Mouse (Mus musculus): Measurements from ENCODE around the gene Ttf2. TPM values are rescaled to one million over a fixed set of nuclear protein-coding genes. Genes with fewer than 3 reads are reported as not detected.

Ttf2 gene
- polyA plus RNA-seq, 1 experiment from 2014 or later, result 18.1 TPM

DNA sequence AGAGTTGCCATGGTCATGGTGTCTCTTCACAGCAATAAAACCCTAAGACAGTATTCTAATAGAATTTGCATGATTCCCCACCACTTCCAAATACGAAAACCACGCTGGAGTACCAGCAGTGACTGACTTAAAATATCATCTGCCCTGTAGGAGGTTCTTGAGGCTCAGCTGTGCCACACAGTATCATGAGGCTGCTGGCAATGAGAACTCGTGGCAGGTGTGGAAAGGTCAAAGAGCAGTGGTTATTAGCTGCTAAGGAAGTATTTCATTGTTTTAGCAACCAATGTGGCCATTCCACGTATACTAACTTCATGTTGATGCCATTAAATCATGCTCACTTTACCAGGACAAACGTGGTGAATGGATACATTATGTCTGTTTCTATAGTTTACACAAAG, 41.7 kb upstream of the Ttf2 start:
- Histone ChIP-seq H3K27me3 (ENCODE audit: control insufficient read depth, insufficient read depth, low read length) (no peaks in the 10 kb centered on the region), H3K9me3 (ENCODE audit: control insufficient read depth, low read depth, low read length) (no peaks in the 10 kb centered on the region), H3K4me2 (replicated peaks; ENCODE audit: low read depth, low read length) (no peak overlapping the region), H3K4me3 (ENCODE audit: low read depth, low read length) (no peak overlapping the region), H3K36me3 (ENCODE audit: control insufficient read depth, insufficient read depth, low read length) (no peaks in the 10 kb centered on the region), H3K27ac (ENCODE audit: low read length) (no peak overlapping the region), H3K9ac (replicated peaks; ENCODE audit: low read depth, low read length) (no peak overlapping the region), H3K4me1 (ENCODE audit: control insufficient read depth, insufficient read depth, low read length) (no peaks in the 10 kb centered on the region)
- WGBS, result 51% methylated on average over 5 of the region's 5 CpGs
- no peak for ATAC-seq (ENCODE audit: insufficient number of reproducible peaks, insufficient read depth, low FRiP score, low read depth)

DNA sequence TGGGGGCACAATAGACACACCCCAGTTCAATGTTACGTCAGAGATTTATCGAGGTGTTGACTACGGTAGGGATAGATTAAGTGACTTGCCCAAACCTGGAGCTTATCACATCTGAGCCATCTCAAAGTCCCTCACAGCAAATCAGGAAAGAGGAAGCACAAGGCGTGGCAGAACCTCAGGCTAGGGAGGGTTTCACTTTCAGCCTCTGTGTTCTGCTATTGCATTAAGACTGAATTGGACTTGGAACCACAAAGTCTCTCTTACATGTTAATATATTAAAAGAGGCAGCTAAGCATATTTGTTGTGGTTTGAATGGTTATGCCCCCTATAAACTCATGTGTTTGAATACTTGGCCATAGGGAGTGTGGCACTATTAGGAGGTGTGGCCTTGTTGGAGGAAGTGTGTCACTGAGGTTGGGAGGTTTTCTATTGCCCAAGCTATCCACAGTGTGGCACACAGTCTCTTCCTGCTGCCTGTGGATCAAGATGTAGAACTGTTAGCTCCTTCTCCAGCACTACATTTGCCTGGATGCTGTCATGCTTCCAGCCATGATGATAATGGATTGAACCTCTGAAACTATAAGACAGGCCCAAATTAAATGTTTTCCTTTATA, 41.2 kb upstream of the Ttf2 start:
- H3K4me2 ChIP-seq (replicated peaks; ENCODE audit: low read depth, low read length), result no peak overlapping the region
- H3K9me3 ChIP-seq (ENCODE audit: control insufficient read depth, low read depth, low read length), result no peaks in the 10 kb centered on the region
- H3K27me3 ChIP-seq (ENCODE audit: control insufficient read depth, insufficient read depth, low read length), result no peaks in the 10 kb centered on the region
- WGBS, result 74% methylated on average over 4 of the region's 4 CpGs
- no peak for ATAC-seq (ENCODE audit: insufficient number of reproducible peaks, insufficient read depth, low FRiP score, low read depth)
- H3K4me1 ChIP-seq (ENCODE audit: control insufficient read depth, insufficient read depth, low read length), result no peaks in the 10 kb centered on the region
- H3K4me3 ChIP-seq (ENCODE audit: low read depth, low read length), result no peak overlapping the region
- no peaks in the 10 kb centered on the region for H3K36me3 ChIP-seq (ENCODE audit: control insufficient read depth, insufficient read depth, low read length)
- H3K27ac ChIP-seq (ENCODE audit: low read length), result no peak overlapping the region
- no peak overlapping the region for H3K9ac ChIP-seq (replicated peaks; ENCODE audit: low read depth, low read length)

DNA sequence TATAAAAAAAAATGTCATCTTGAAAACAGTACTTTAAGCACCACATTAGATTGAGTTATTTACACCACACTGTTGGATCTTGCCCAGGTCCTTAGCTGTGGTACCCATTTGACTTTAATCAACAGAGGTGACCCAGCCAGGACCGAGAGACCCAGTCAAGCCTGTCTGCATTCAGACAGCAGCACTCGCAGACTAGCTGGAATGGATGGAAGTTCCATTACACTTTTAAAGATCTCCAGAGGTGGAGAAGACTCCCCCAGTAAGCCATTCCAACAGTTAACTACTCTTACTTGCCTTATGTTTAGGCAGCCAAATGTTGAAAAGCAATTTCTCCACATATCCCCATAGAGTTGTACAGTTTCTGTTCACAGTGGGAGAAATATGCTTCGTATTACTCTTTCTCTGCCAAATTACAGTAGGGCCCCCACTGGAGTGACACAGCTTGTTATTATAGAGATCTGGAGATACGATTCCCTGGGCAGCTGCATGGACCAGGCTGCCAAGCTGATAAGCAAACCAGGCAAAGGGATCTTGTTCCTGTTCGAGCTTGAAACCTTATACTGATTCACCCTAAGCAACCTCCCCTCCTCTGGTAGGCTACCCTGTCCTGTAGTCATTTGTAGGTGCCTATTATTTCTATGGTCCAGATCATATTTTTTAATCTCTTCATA, 37.8 kb upstream of the Ttf2 start:
- no peaks in the 10 kb centered on the region for H3K4me1 ChIP-seq (ENCODE audit: control insufficient read depth, insufficient read depth, low read length)
- no peak overlapping the region for H3K9ac ChIP-seq (replicated peaks; ENCODE audit: low read depth, low read length)
- H3K4me2 ChIP-seq (replicated peaks; ENCODE audit: low read depth, low read length), result no peak overlapping the region
- WGBS, result 66% methylated on average over 5 of the region's 5 CpGs
- H3K27ac ChIP-seq (ENCODE audit: low read length), result no peak overlapping the region
- ATAC-seq (ENCODE audit: insufficient number of reproducible peaks, insufficient read depth, low FRiP score, low read depth), result no peak
- no peaks in the 10 kb centered on the region for H3K27me3 ChIP-seq (ENCODE audit: control insufficient read depth, insufficient read depth, low read length)
- no peak overlapping the region for H3K4me3 ChIP-seq (ENCODE audit: low read depth, low read length)
- H3K9me3 ChIP-seq (ENCODE audit: control insufficient read depth, low read depth, low read length), result no peaks in the 10 kb centered on the region
- H3K36me3 ChIP-seq (ENCODE audit: control insufficient read depth, insufficient read depth, low read length), result no peaks in the 10 kb centered on the region

DNA sequence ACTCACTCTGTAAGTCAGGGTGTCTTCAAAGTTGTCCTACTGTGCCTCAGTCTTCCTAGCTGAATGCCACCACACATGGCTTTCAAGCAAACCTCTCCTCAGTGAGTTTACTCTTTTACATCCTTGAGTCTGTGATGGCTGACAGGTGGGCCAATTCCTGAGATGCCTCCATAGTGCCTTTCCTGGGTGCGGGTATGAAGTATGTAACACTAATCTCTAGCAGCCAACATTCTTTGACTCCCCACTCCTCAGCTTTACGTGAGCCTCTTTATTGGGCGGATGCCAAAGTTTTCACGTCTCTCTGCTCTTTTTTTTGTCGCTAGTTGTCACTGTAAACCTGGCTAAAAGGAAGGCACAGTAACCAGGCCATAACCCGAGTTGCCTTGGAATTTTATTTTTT, 35.9 kb upstream of the Ttf2 start:
- ATAC-seq (ENCODE audit: insufficient number of reproducible peaks, insufficient read depth, low FRiP score, low read depth), result no peak
- H3K9me3 ChIP-seq (ENCODE audit: control insufficient read depth, low read depth, low read length), result no peaks in the 10 kb centered on the region
- 61% methylated on average over 6 of the region's 6 CpGs for WGBS
- H3K36me3 ChIP-seq (ENCODE audit: control insufficient read depth, insufficient read depth, low read length), result no peaks in the 10 kb centered on the region
- no peak overlapping the region for H3K27ac ChIP-seq (ENCODE audit: low read length)
- no peak overlapping the region for H3K9ac ChIP-seq (replicated peaks; ENCODE audit: low read depth, low read length)
- no peak overlapping the region for H3K4me2 ChIP-seq (replicated peaks; ENCODE audit: low read depth, low read length)
- H3K27me3 ChIP-seq (ENCODE audit: control insufficient read depth, insufficient read depth, low read length), result no peaks in the 10 kb centered on the region
- H3K4me3 ChIP-seq (ENCODE audit: low read depth, low read length), result no peak overlapping the region
- no peaks in the 10 kb centered on the region for H3K4me1 ChIP-seq (ENCODE audit: control insufficient read depth, insufficient read depth, low read length)

DNA sequence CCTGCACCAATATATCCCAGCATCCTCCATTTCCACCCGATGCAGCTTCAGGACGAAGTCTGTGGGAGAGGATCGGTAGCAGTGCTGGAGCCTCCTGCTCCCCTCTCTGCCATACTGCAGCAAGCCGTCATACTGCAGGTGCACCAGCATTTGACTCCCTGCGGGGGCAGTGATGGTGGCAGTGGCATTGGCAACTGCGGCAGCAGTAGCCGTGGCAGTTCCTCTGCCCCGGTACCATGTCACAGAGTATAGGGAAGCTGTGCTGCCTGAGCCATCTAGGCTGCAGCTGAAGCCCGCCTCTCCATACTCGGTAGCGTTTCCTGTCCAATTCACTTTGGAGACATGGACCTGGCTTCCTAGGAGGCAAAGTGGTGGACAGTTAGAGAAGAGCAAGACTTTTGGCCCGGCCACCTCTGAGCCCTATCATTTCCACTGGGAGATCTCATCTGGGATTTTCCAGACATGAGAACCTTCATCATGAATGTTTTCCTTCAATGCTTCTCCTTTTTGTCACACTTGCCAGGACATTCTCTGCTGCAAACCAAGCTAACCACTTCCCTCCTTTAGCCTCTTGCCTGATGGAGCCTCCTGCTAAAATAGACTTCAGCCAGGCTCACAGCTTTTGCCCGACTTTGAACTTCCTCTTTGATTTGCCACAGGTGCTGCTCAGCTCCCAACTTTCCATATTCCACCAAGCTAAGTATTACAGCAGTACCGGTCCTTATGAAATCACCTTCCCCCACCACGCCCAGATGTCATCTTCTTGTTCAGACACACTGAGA, 34.3 kb upstream of the Ttf2 start:
- Histone ChIP-seq H3K27me3 (ENCODE audit: control insufficient read depth, insufficient read depth, low read length) (no peaks in the 10 kb centered on the region), H3K4me2 (replicated peaks; ENCODE audit: low read depth, low read length) (no peak overlapping the region), H3K9ac (replicated peaks; ENCODE audit: low read depth, low read length) (no peak overlapping the region), H3K9me3 (ENCODE audit: control insufficient read depth, low read depth, low read length) (no peaks in the 10 kb centered on the region), H3K4me1 (ENCODE audit: control insufficient read depth, insufficient read depth, low read length) (no peaks in the 10 kb centered on the region), H3K4me3 (ENCODE audit: low read depth, low read length) (no peak overlapping the region), H3K27ac (ENCODE audit: low read length) (no peak overlapping the region), H3K36me3 (ENCODE audit: control insufficient read depth, insufficient read depth, low read length) (no peaks in the 10 kb centered on the region)
- no peak for ATAC-seq (ENCODE audit: insufficient number of reproducible peaks, insufficient read depth, low FRiP score, low read depth)
- 81% methylated on average over 15 of the region's 15 CpGs for WGBS

DNA sequence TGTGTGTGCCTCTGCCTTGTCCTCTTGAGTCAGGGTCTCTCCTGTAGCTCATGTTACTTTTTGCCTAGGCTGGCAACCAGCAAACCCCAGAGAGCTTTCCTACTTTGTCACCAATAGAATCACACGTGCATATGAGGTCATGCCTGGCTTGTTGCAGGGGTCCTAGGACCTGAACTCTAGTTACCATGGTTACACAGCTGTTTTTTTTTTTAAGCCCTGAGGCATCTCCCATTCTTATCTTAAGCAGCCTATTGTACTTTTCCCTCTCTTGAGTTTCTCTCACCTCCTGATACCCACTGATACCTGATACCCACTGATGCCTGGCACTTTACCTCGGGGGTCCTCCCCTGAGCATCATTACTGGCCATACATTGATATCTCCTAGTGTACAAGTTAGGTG, 30.3 kb upstream of the Ttf2 start:
- WGBS, result 30% methylated on average over 2 of the region's 2 CpGs
- no peak overlapping the region for H3K9ac ChIP-seq (replicated peaks; ENCODE audit: low read depth, low read length)
- H3K4me1 ChIP-seq (ENCODE audit: control insufficient read depth, insufficient read depth, low read length), result no peaks in the 10 kb centered on the region
- H3K36me3 ChIP-seq (ENCODE audit: control insufficient read depth, insufficient read depth, low read length), result no peaks in the 10 kb centered on the region
- H3K4me2 ChIP-seq (replicated peaks; ENCODE audit: low read depth, low read length), result no peak overlapping the region
- no peaks in the 10 kb centered on the region for H3K27me3 ChIP-seq (ENCODE audit: control insufficient read depth, insufficient read depth, low read length)
- no peaks in the 10 kb centered on the region for H3K9me3 ChIP-seq (ENCODE audit: control insufficient read depth, low read depth, low read length)
- no peak for ATAC-seq (ENCODE audit: insufficient number of reproducible peaks, insufficient read depth, low FRiP score, low read depth)
- H3K4me3 ChIP-seq (ENCODE audit: low read depth, low read length), result no peak overlapping the region
- no peak overlapping the region for H3K27ac ChIP-seq (ENCODE audit: low read length)

DNA sequence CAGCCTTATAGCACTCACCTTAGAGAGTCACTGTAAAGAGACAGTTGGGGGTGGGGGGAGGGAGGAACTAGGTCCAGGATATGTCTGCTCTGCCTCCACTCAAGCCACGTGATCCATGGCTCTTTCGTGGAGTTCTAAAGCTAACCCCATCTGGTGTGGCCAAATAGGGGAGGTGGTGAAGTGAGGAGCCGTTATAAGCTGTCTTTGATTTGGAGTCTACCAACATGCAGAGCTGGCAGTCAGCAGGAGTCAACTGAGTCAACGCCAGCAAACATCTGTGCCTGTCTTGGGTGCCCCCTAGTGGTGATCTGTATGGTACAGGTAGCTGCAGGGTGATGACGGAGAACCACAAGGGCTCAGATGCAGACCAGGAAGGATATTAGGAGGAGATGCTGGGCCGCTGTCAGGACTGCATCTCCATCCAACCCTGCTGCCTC, 29.5 kb upstream of the Ttf2 start:
- ATAC-seq (ENCODE audit: insufficient number of reproducible peaks, insufficient read depth, low FRiP score, low read depth), result 0 out of 2 replicates have a peak, but pooled peaks have one; percentile 8
- H3K4me2 ChIP-seq (replicated peaks; ENCODE audit: low read depth, low read length), result no peak overlapping the region
- 18% methylated on average over 6 of the region's 6 CpGs for WGBS
- H3K27me3 ChIP-seq (ENCODE audit: control insufficient read depth, insufficient read depth, low read length), result no peaks in the 10 kb centered on the region
- 0 out of 2 replicates have a peak, but pooled peaks cover under 1% of the 10 kb centered on the region for H3K4me1 ChIP-seq (ENCODE audit: control insufficient read depth, insufficient read depth, low read length)
- no peaks in the 10 kb centered on the region for H3K9me3 ChIP-seq (ENCODE audit: control insufficient read depth, low read depth, low read length)
- no peak overlapping the region for H3K9ac ChIP-seq (replicated peaks; ENCODE audit: low read depth, low read length)
- no peaks in the 10 kb centered on the region for H3K36me3 ChIP-seq (ENCODE audit: control insufficient read depth, insufficient read depth, low read length)
- H3K4me3 ChIP-seq (ENCODE audit: low read depth, low read length), result no peak overlapping the region
- H3K27ac ChIP-seq (ENCODE audit: low read length), result no peak overlapping the region

DNA sequence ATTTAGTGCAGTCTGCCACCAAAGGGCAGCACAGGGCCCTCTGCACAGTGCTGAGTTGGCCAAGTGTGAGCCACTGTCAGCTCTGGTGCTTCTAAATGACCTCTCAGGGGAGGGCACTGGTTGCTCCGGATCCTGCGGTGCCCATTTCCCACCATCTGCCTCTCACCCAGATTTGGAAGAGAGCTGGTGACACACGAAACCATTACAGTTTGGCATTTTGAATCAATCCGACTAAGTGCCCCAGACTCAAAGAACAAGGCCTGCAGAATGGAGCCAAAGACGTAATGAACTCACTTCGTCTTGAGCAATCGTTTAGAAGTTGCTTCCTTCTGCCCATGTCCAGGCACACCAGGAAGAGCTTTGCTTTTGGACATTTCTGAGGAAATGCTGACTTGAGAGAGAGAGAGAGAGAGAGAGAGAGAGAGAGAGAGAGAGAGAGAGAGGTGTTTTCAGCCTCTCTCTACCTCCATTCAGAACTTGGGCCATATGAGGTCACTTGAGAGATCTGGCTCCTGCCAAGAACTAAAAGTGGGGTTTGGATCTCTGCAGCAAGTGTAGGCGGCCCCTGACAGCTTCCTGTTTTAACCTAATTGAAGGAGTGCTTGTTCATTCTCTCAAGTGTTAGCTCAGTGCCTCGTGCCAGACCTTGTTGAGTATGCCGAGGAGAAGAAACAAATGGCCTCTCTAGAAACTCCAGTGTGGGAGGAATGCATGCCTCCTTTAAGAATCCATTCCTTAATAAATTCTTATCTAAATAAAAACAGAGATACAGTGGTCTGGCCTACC, 28.5 kb upstream of the Ttf2 start:
- Histone ChIP-seq H3K36me3 (ENCODE audit: control insufficient read depth, insufficient read depth, low read length) (no peaks in the 10 kb centered on the region), H3K27ac (ENCODE audit: low read length) (no peak overlapping the region), H3K4me1 (ENCODE audit: control insufficient read depth, insufficient read depth, low read length) (0 out of 2 replicates have a peak, but pooled peaks cover 6% of the 10 kb centered on the region), H3K4me2 (replicated peaks; ENCODE audit: low read depth, low read length) (no peak overlapping the region), H3K9me3 (ENCODE audit: control insufficient read depth, low read depth, low read length) (no peaks in the 10 kb centered on the region), H3K4me3 (ENCODE audit: low read depth, low read length) (no peak overlapping the region), H3K9ac (replicated peaks; ENCODE audit: low read depth, low read length) (no peak overlapping the region), H3K27me3 (ENCODE audit: control insufficient read depth, insufficient read depth, low read length) (no peaks in the 10 kb centered on the region)
- no peak for ATAC-seq (ENCODE audit: insufficient number of reproducible peaks, insufficient read depth, low FRiP score, low read depth)
- WGBS, result 58% methylated on average over 10 of the region's 10 CpGs

All from stomach, embryonic 14.5 days (tissue).